Mouse (Mus musculus) liver, embryonic 16.5 days (tissue): ENCODE results near the gene Fchsd2. TPM values are rescaled to one million over a fixed set of nuclear protein-coding genes. Genes with fewer than 3 reads are reported as not detected.

Source experiments
- ATAC-seq: fragments of 200-750 bp; cut with Nextera tagmentation; 2 replicates; pipeline ENCODE4 v1.8.0; 2017; ENCODE audit warnings: low read depth, mild to moderate bottlenecking, moderate number of reproducible peaks, moderate library complexity
- H3K27ac ChIP-seq: fragments of 300-500 bp; sonication (generic); 2 replicates; pipeline ENCODE4 v1.5.1; 2014; ENCODE audit warnings: mild to moderate bottlenecking, low read length
- H3K27me3 ChIP-seq: fragments of 300-500 bp; sonication (generic); 2 replicates; pipeline ENCODE4 v1.6.1; 2014; ENCODE audit warnings: low read depth, low read length, mixed read lengths; ENCODE audit not compliant: control insufficient read depth, insufficient read depth
- H3K36me3 ChIP-seq: fragments of 300-500 bp; sonication (generic); 2 replicates; pipeline ENCODE4 v1.6.1; 2014; ENCODE audit warnings: mild to moderate bottlenecking; ENCODE audit not compliant: control insufficient read depth, insufficient read depth
- H3K4me1 ChIP-seq: fragments of 300-500 bp; sonication (generic); 2 replicates; pipeline ENCODE4 v1.6.1; 2014; ENCODE audit warnings: low read depth, low read length, mixed read lengths; ENCODE audit not compliant: control insufficient read depth
- H3K4me2 ChIP-seq: fragments of 300-500 bp; sonication (generic); 2 replicates; pipeline ENCODE4 v1.6.1; 2014; ENCODE audit warnings: low read depth, low read length, mixed read lengths
- H3K4me3 ChIP-seq: fragments of 300-500 bp; sonication (generic); 2 replicates; pipeline ENCODE4 v1.5.1; 2014; ENCODE audit warnings: low read depth, mild to moderate bottlenecking, low read length
- H3K9ac ChIP-seq: fragments of 300-500 bp; sonication (generic); 2 replicates; pipeline ENCODE4 v1.6.1; 2014; ENCODE audit warnings: low read depth, low read length
- H3K9me3 ChIP-seq: fragments of 300-500 bp; sonication (generic); replicated peaks from 2 replicates; pipeline ENCODE4 v1.6.1; 2016; ENCODE audit warnings: low read length; ENCODE audit not compliant: control insufficient read depth
- whole genome bisulfite sequencing: fragments of 180-500 bp; shearing (Covaris S2); extraction: QIAGEN DNeasy Blood & Tissue Kit; methylation state at CpG from one replicate; pipeline ENCODE4 v1.1.7; 2014; ENCODE audit not compliant: insufficient replicate concordance; 5-methylcytosine and 5-hydroxymethylcytosine counted together
- polyA plus RNA-seq: library from polyadenylated mRNA; unstranded; fragments of >200 nt; fragmentation: Nextera tagmentation; extraction: Ambion mirVana; gene quantifications from 2 replicates; pipeline ENCODE4 v1.2.1, GENCODE M21; 2015

Fchsd2 gene
- polyA plus RNA-seq, 1 experiment from 2014 or later, result 5.9 TPM

DNA sequence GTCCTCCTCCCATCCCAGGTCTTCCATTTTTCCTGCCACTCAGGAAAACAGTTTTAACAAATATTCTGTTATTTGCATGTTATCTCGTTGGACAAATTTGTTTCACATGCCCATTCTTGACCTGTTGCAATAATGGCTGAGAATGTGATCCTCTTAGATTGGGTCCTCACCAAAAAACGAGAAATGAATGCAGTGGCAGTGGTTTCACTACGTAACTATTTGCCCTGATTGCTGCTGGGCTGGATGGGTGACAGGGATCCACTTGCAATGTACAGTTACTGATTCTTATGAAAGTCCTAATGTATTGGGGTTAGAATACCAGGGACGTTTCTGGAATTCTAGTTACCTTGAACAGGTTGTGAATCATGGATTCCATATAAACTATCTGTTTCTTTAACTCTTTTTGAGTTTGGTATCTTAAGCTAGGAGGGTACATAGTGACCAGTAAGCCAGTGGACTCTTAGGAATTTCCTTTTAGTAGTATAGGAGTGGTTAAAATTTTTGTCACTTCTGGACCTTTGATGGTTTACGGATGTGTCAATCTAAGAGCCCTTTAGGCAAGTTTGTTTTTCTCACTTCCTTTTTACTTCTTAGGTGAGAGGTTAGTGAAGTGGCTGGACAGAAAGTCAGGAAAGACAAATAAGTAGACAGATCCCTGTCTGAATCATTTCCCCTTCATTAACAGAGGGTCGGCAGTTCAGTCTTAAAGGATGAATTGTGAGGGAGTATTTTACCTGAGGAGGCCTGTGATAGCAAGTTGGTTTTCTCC lies 31.1 kb downstream of the Fchsd2 start:
- Histone ChIP-seq H3K27ac (no peak overlapping the region), H3K4me2 (no peak overlapping the region), H3K4me3 (no peak overlapping the region), H3K9me3 (no peaks in the 10 kb centered on the region), H3K27me3 (no peaks in the 10 kb centered on the region), H3K9ac (no peak overlapping the region), H3K4me1 (no peaks in the 10 kb centered on the region; the same call in 1 of the 2 replicates), H3K36me3 (no peaks in the 10 kb centered on the region)
- 52% methylated on average over 6 of the region's 6 CpGs for WGBS
- ATAC-seq, result no peak

DNA sequence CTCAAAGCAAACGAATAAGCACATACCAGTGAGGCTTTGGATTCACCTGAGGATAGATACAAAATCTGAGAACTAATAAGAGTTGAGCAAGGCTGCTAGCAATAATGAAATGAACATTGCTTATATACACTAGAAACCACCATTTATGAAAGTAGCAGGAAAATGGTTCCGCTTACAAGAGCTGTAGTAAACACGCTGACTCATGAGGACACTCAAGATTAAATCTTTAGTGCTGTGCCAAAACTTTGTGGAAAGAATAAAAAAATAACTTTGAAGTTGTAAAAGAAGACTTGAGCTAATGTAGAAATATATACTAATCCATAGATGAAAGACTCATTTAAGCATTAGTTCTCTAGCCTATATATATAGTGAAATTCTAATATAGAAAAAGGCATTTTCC lies 35.1 kb downstream of the Fchsd2 start:
- no peak overlapping the region for H3K4me3 ChIP-seq
- no peaks in the 10 kb centered on the region for H3K27me3 ChIP-seq
- H3K9me3 ChIP-seq, result no peaks in the 10 kb centered on the region
- no peak for ATAC-seq
- H3K36me3 ChIP-seq, result no peaks in the 10 kb centered on the region
- no peaks in the 10 kb centered on the region; the same call in 1 of the 2 replicates for H3K4me1 ChIP-seq
- no peak overlapping the region for H3K27ac ChIP-seq
- H3K9ac ChIP-seq, result no peak overlapping the region
- H3K4me2 ChIP-seq, result no peak overlapping the region
- 58% methylated on average over 3 of the region's 3 CpGs for WGBS

DNA sequence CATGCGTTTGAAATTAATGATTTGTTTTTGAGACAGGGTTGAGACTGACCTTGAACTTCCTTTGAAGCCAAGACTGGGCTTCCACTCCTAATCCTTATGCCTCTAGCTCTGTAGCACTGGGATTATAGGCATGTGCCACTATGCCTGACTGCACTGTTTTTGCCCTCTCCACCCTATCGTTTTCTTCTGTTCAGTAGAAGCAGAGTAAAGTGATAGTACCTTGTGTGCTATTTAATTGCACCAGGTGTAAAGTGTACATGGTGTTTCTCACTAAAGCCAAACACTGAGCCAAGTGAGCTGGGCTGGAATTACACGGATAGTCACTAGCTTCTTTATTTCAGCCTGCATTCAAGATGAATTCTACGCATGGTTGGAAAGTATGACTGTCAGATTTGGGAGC lies 35.9 kb downstream of the Fchsd2 start:
- Histone ChIP-seq H3K4me2 (no peak overlapping the region), H3K27ac (no peak overlapping the region), H3K27me3 (no peaks in the 10 kb centered on the region), H3K36me3 (no peaks in the 10 kb centered on the region), H3K9me3 (no peaks in the 10 kb centered on the region), H3K4me1 (no peaks in the 10 kb centered on the region; the same call in 1 of the 2 replicates), H3K9ac (no peak overlapping the region), H3K4me3 (no peak overlapping the region)
- no peak for ATAC-seq
- 69% methylated on average over 4 of the region's 4 CpGs for WGBS

- H3K9ac ChIP-seq, result no peak overlapping the region
- H3K36me3 ChIP-seq, result no peaks in the 10 kb centered on the region
- 62% methylated on average over 3 of the region's 3 CpGs for WGBS
- no peak overlapping the region for H3K27ac ChIP-seq
- no peaks in the 10 kb centered on the region for H3K27me3 ChIP-seq
- H3K9me3 ChIP-seq, result no peaks in the 10 kb centered on the region
- ATAC-seq, result no peak
- H3K4me1 ChIP-seq, result no peaks in the 10 kb centered on the region; the same call in 1 of the 2 replicates
- no peak overlapping the region for H3K4me3 ChIP-seq
- no peak overlapping the region for H3K4me2 ChIP-seq
Measured at GRCm38 (mm10) chr7:101130646-101131045, 38.0 kb downstream of the Fchsd2 start.

DNA sequence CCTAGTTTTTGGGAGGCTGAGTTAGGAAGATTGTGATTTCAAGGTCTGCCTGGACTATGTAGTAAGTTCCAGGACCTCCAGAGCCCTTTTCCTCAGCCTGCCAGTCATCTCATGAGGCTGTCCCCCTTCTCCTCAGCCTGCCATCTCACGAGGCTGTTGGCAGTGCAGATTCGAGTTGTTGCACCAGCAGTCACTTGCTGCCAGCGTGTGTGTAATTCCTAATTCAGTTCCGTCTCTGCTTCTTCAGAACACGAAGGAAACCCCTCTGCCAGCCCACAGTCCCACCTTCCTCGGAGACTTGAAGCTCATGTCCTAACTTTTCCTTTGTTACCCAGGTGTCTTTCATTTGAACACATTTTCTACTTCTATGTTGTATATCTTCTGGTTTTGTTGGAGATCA lies 38.6 kb downstream of the Fchsd2 start:
- no peak overlapping the region for H3K4me3 ChIP-seq
- 68% methylated on average over 6 of the region's 6 CpGs for WGBS

GRCm38 (mm10) chr7:101133591-101133990 lies 40.9 kb downstream of the Fchsd2 start:
- Histone ChIP-seq H3K36me3 (no peaks in the 10 kb centered on the region), H3K4me1 (no peaks in the 10 kb centered on the region; the same call in 1 of the 2 replicates), H3K4me3 (no peak overlapping the region), H3K9me3 (no peaks in the 10 kb centered on the region), H3K27me3 (no peaks in the 10 kb centered on the region), H3K27ac (no peak overlapping the region), H3K9ac (no peak overlapping the region), H3K4me2 (no peak overlapping the region)
- WGBS, result 56% methylated on average over 2 of the region's 2 CpGs
- no peak for ATAC-seq

More for the DNA sequence above, 38.6 kb downstream of the Fchsd2 start:
- no peak for ATAC-seq
- Histone ChIP-seq H3K4me1 (no peaks in the 10 kb centered on the region; the same call in 1 of the 2 replicates), H3K4me2 (no peak overlapping the region), H3K27me3 (no peaks in the 10 kb centered on the region), H3K9ac (no peak overlapping the region), H3K9me3 (no peaks in the 10 kb centered on the region), H3K27ac (no peak overlapping the region), H3K36me3 (no peaks in the 10 kb centered on the region)

DNA sequence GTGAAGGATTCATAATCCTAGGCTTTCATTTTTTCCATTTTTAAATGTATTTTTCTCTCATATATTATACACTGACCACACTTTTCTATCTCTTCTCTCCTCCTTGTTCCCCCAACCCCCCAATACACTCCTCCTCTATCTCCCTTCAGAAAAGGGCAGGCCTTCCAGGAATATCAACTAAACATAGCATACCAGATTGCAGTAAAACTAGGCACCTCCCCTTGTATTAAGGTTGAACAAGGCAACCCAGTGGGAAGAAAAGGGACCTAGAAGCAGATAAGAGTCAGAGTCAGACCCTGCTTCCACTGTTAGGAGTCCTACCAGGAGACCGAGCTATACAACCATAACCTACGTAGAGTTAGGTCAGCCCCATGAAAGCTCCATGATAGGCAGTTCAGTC lies 41.5 kb downstream of the Fchsd2 start:
- Histone ChIP-seq H3K4me3 (no peak overlapping the region), H3K9me3 (no peaks in the 10 kb centered on the region), H3K9ac (no peak overlapping the region), H3K27me3 (no peaks in the 10 kb centered on the region), H3K27ac (no peak overlapping the region), H3K4me1 (no peaks in the 10 kb centered on the region; the same call in 1 of the 2 replicates), H3K4me2 (no peak overlapping the region), H3K36me3 (no peaks in the 10 kb centered on the region)
- ATAC-seq, result no peak
- 51% methylated on average over 2 of the region's 2 CpGs for WGBS

DNA sequence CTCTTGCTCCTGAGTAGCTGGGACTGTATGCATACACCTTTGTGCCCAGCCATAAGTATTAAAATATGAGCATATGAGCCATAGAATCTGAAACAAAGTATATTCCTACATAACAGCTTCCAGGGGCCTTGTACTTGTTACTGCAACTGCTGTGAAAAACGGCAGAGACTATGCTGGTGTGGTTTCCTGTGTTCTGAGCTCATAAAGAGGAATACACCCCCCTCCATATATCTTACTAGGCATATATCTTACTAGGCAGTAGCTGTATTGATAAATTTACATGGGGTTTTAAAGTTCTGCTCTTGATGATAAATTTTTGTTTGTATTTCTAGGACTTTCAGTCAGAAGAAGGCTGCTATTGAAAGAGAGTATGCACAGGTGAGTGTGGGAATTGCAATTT lies 46.2 kb downstream of the Fchsd2 start:
- 18% methylated on average over 1 of the region's 1 CpGs for WGBS
- no peak for ATAC-seq
- Histone ChIP-seq H3K4me1 (no peaks in the 10 kb centered on the region), H3K9me3 (no peaks in the 10 kb centered on the region), H3K27me3 (no peaks in the 10 kb centered on the region), H3K36me3 (no peaks in the 10 kb centered on the region), H3K4me3 (no peak overlapping the region), H3K4me2 (no peak overlapping the region), H3K9ac (no peak overlapping the region), H3K27ac (no peak overlapping the region)

DNA sequence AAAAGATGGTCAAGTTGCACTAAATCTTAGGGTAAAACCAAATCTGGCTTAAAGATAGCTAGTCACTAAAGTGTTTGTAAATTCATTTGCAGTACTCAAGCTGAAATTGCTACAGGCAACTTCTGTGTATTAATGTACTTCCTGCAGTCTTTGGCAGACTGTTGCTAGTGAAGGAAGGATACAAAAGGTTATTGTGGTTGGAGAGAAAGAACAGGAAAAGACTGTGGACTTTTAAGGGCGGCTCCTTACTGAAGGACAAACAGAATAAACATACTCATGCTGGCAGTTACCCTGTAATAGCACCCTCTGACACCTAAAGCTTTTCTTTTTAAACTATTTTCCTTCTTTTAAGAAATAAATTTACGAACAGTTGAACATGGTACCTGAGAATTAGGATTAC lies 50.2 kb downstream of the Fchsd2 start:
- no peaks in the 10 kb centered on the region for H3K4me1 ChIP-seq
- WGBS, result 38% methylated on average over 2 of the region's 2 CpGs
- H3K27me3 ChIP-seq, result no peaks in the 10 kb centered on the region
- no peak for ATAC-seq
- no peak overlapping the region for H3K4me3 ChIP-seq
- no peak overlapping the region for H3K9ac ChIP-seq
- no peak overlapping the region for H3K27ac ChIP-seq
- H3K36me3 ChIP-seq, result no peaks in the 10 kb centered on the region
- H3K4me2 ChIP-seq, result no peak overlapping the region
- no peaks in the 10 kb centered on the region for H3K9me3 ChIP-seq
